Mouse (Mus musculus) liver, embryonic 14.5 days (tissue): Measurements from ENCODE around the gene Pcsk4.

Source experiments
- CTCF ChIP-seq: IDR thresholded peaks from 2 replicates; pipeline ENCODE4 v1.5.1; 2016; ENCODE audit warnings: antibody characterized with exemption, low read depth, control low read depth
- EP300 ChIP-seq: IDR thresholded peaks from 2 replicates; pipeline ENCODE4 v1.6.1; 2016; ENCODE audit warnings: antibody characterized with exemption, low read depth

DNA sequence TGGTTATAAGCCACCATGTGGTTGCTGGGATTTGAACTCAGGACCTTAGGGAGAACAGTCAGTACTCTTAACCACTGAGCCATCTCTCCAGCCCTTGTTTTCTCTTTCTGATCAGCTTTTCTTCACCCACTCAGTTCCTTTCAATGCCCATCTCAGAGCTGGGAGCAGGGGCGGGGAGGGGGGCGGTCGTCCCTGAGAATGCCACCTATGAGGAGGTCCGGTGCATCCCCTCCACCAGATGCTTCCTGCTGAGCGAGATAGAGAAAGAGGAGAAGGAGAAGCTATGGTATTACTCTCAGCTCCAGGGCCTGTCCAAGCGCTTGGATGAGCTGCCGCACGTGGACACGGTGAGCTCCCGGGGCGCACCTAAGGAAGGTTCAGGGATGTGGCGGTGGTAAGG is 24.8 kb downstream of the Pcsk4 start:
- no peak for TF ChIP-seq CTCF
- no peak for TF ChIP-seq EP300
